Mouse (Mus musculus): ENCODE results near the gene Tspan31. TPM values are rescaled to one million over a fixed set of nuclear protein-coding genes. Genes with fewer than 3 reads are reported as not detected.

The Tspan31 gene
- polyA plus RNA-seq, 1 experiment from 2014 or later = 36.7 TPM

GRCm38 (mm10) chr10:127090560-127091411 lies 20.7 kb upstream of the Tspan31 start:
- DNase-seq (ENCODE audit: low spot score) = peak; percentile 71
- ATAC-seq = peak; percentile 43
- H3K4me2 ChIP-seq (ENCODE audit: low read length) = peak overlapping the region; percentile 55
- 6% methylated on average over 57 of the region's 57 CpGs for WGBS
- H3K4me3 ChIP-seq (ENCODE audit: low read depth, low read length) = peak overlapping the region; percentile 26
- H3K27ac ChIP-seq (ENCODE audit: low read depth, low read length) = no peak overlapping the region
- peak overlapping the region; percentile 48 for H3K9ac ChIP-seq (ENCODE audit: low read length)
- H3K27me3 ChIP-seq (replicated peaks; ENCODE audit: control insufficient read depth, insufficient read depth, low read length) = peaks cover 41% of the 10 kb centered on the region
- no peaks in the 10 kb centered on the region for H3K9me3 ChIP-seq (replicated peaks; ENCODE audit: control insufficient read depth, low read length)
- peaks cover 18% of the 10 kb centered on the region for H3K4me1 ChIP-seq (ENCODE audit: control insufficient read depth, insufficient read depth, low read length)
- H3K36me3 ChIP-seq (ENCODE audit: control insufficient read depth, insufficient read depth, low read length) = peaks cover 20% of the 10 kb centered on the region

GRCm38 (mm10) chr10:127085633-127086032 lies 15.6 kb upstream of the Tspan31 start:
- DNase-seq (ENCODE audit: low spot score) (no peak), ATAC-seq (no peak)
- no peaks in the 10 kb centered on the region for H3K9me3 ChIP-seq (replicated peaks; ENCODE audit: control insufficient read depth, low read length)
- peaks cover 15% of the 10 kb centered on the region for H3K4me1 ChIP-seq (ENCODE audit: control insufficient read depth, insufficient read depth, low read length)
- no peak overlapping the region for H3K4me3 ChIP-seq (ENCODE audit: low read depth, low read length)
- H3K4me2 ChIP-seq (ENCODE audit: low read length) = no peak overlapping the region
- no peak overlapping the region for H3K9ac ChIP-seq (ENCODE audit: low read length)
- H3K36me3 ChIP-seq (ENCODE audit: control insufficient read depth, insufficient read depth, low read length) = peaks cover 10% of the 10 kb centered on the region; the same call in 1 of the 2 replicates
- H3K27me3 ChIP-seq (replicated peaks; ENCODE audit: control insufficient read depth, insufficient read depth, low read length) = peaks cover 51% of the 10 kb centered on the region
- 63% methylated on average over 6 of the region's 6 CpGs for WGBS
- H3K27ac ChIP-seq (ENCODE audit: low read depth, low read length) = no peak overlapping the region

GRCm38 (mm10) chr10:127085052-127085451 lies 15.0 kb upstream of the Tspan31 start:
- Histone ChIP-seq H3K9ac (ENCODE audit: low read length) (no peak overlapping the region), H3K4me3 (ENCODE audit: low read depth, low read length) (no peak overlapping the region), H3K4me2 (ENCODE audit: low read length) (no peak overlapping the region), H3K36me3 (ENCODE audit: control insufficient read depth, insufficient read depth, low read length) (peaks cover 10% of the 10 kb centered on the region; the same call in 1 of the 2 replicates), H3K9me3 (replicated peaks; ENCODE audit: control insufficient read depth, low read length) (no peaks in the 10 kb centered on the region), H3K27me3 (replicated peaks; ENCODE audit: control insufficient read depth, insufficient read depth, low read length) (peaks cover 51% of the 10 kb centered on the region), H3K4me1 (ENCODE audit: control insufficient read depth, insufficient read depth, low read length) (peaks cover 17% of the 10 kb centered on the region), H3K27ac (ENCODE audit: low read depth, low read length) (no peak overlapping the region)
- 85% methylated on average over 9 of the region's 9 CpGs for WGBS
- ATAC-seq (no peak), DNase-seq (ENCODE audit: low spot score) (no peak)

- H3K4me2 ChIP-seq (ENCODE audit: low read length) = no peak overlapping the region
- no peak overlapping the region for H3K4me3 ChIP-seq (ENCODE audit: low read depth, low read length)
- no peaks in the 10 kb centered on the region for H3K9me3 ChIP-seq (replicated peaks; ENCODE audit: control insufficient read depth, low read length)
- WGBS = 40% methylated on average over 5 of the region's 5 CpGs
- peaks cover 20% of the 10 kb centered on the region for H3K4me1 ChIP-seq (ENCODE audit: control insufficient read depth, insufficient read depth, low read length)
- no peak overlapping the region for H3K9ac ChIP-seq (ENCODE audit: low read length)
- H3K27ac ChIP-seq (ENCODE audit: low read depth, low read length) = no peak overlapping the region
- H3K27me3 ChIP-seq (replicated peaks; ENCODE audit: control insufficient read depth, insufficient read depth, low read length) = peaks cover 43% of the 10 kb centered on the region
- DNase-seq (ENCODE audit: low spot score) (no peak), ATAC-seq (no peak)
- peaks cover 10% of the 10 kb centered on the region; the same call in 1 of the 2 replicates for H3K36me3 ChIP-seq (ENCODE audit: control insufficient read depth, insufficient read depth, low read length)
Measured at GRCm38 (mm10) chr10:127083915-127084306, 13.8 kb upstream of the Tspan31 start.

GRCm38 (mm10) chr10:127083292-127083914 lies 13.3 kb upstream of the Tspan31 start:
- peaks cover 21% of the 10 kb centered on the region for H3K4me1 ChIP-seq (ENCODE audit: control insufficient read depth, insufficient read depth, low read length)
- H3K4me3 ChIP-seq (ENCODE audit: low read depth, low read length) = no peak overlapping the region
- H3K27ac ChIP-seq (ENCODE audit: low read depth, low read length) = no peak overlapping the region
- WGBS = 43% methylated on average over 8 of the region's 8 CpGs
- no peak overlapping the region for H3K9ac ChIP-seq (ENCODE audit: low read length)
- no peaks in the 10 kb centered on the region for H3K9me3 ChIP-seq (replicated peaks; ENCODE audit: control insufficient read depth, low read length)
- peaks cover 41% of the 10 kb centered on the region for H3K27me3 ChIP-seq (replicated peaks; ENCODE audit: control insufficient read depth, insufficient read depth, low read length)
- H3K36me3 ChIP-seq (ENCODE audit: control insufficient read depth, insufficient read depth, low read length) = peaks cover 10% of the 10 kb centered on the region; the same call in 1 of the 2 replicates
- no peak for ATAC-seq
- no peak overlapping the region for H3K4me2 ChIP-seq (ENCODE audit: low read length)
- DNase-seq (ENCODE audit: low spot score) = no peak

- Histone ChIP-seq H3K9me3 (replicated peaks; ENCODE audit: control insufficient read depth, low read length) (no peaks in the 10 kb centered on the region), H3K4me2 (ENCODE audit: low read length) (peak overlapping the region; percentile 97), H3K4me3 (ENCODE audit: low read depth, low read length) (peak overlapping the region; percentile 74), H3K27me3 (replicated peaks; ENCODE audit: control insufficient read depth, insufficient read depth, low read length) (peaks cover 37% of the 10 kb centered on the region), H3K9ac (ENCODE audit: low read length) (peak overlapping the region; percentile 85), H3K27ac (ENCODE audit: low read depth, low read length) (no peak overlapping the region), H3K4me1 (ENCODE audit: control insufficient read depth, insufficient read depth, low read length) (peaks cover 31% of the 10 kb centered on the region), H3K36me3 (ENCODE audit: control insufficient read depth, insufficient read depth, low read length) (peaks cover 10% of the 10 kb centered on the region; the same call in 1 of the 2 replicates)
- ATAC-seq (peak; percentile 27), DNase-seq (ENCODE audit: low spot score) (peak; percentile 84)
- WGBS = 24% methylated on average over 8 of the region's 8 CpGs
Measured at GRCm38 (mm10) chr10:127081996-127082620, 12.0 kb upstream of the Tspan31 start.

GRCm38 (mm10) chr10:127080901-127081780 lies 11.1 kb upstream of the Tspan31 start:
- Histone ChIP-seq H3K36me3 (ENCODE audit: control insufficient read depth, insufficient read depth, low read length) (peaks cover 10% of the 10 kb centered on the region; the same call in 1 of the 2 replicates), H3K27me3 (replicated peaks; ENCODE audit: control insufficient read depth, insufficient read depth, low read length) (peaks cover 37% of the 10 kb centered on the region), H3K4me3 (ENCODE audit: low read depth, low read length) (peak overlapping the region; percentile 74), H3K4me1 (ENCODE audit: control insufficient read depth, insufficient read depth, low read length) (peaks cover 31% of the 10 kb centered on the region), H3K27ac (ENCODE audit: low read depth, low read length) (no peak overlapping the region), H3K9me3 (replicated peaks; ENCODE audit: control insufficient read depth, low read length) (no peaks in the 10 kb centered on the region), H3K4me2 (ENCODE audit: low read length) (peak overlapping the region; percentile 97), H3K9ac (ENCODE audit: low read length) (peak overlapping the region; percentile 85)
- 2% methylated on average over 48 of the region's 48 CpGs for WGBS
- DNase-seq (ENCODE audit: low spot score) (no peak), ATAC-seq (no peak)
